Mouse (Mus musculus) embryonic facial prominence, embryonic 14.5 days (tissue): ENCODE measurements around the gene Ldb1. TPM values are rescaled to one million over a fixed set of nuclear protein-coding genes. Genes with fewer than 3 reads are reported as not detected.

ENCODE experiments used
- ATAC-seq: fragments of 200-750 bp; cut with Nextera tagmentation; 2 replicates; pipeline ENCODE4 v1.8.0; 2017; ENCODE audit warnings: low read depth, moderate number of reproducible peaks, moderate TSS enrichment
- DNase-seq: peaks from one replicate; pipeline ENCODE4 v3.0.0-alpha.2; 2015; ENCODE audit warnings: low spot score
- H3K27ac ChIP-seq: fragments of 300-500 bp; sonication (generic); replicated peaks from 2 replicates; pipeline ENCODE4 v1.5.1; 2014; ENCODE audit warnings: low read depth, mild to moderate bottlenecking, low read length, moderate library complexity
- H3K27me3 ChIP-seq: fragments of 300-500 bp; sonication (generic); replicated peaks from 2 replicates; pipeline ENCODE4 v1.6.1; 2014; ENCODE audit warnings: low read length; ENCODE audit not compliant: control insufficient read depth, insufficient read depth
- H3K36me3 ChIP-seq: fragments of 300-500 bp; sonication (generic); 2 replicates; pipeline ENCODE4 v1.6.1; 2014; ENCODE audit warnings: low read length, mixed read lengths; ENCODE audit not compliant: control insufficient read depth, insufficient read depth
- H3K4me1 ChIP-seq: fragments of 300-500 bp; sonication (generic); 2 replicates; pipeline ENCODE4 v1.6.1; 2014; ENCODE audit warnings: antibody characterized with exemption, low read length; ENCODE audit not compliant: control insufficient read depth, insufficient read depth
- H3K4me2 ChIP-seq: fragments of 300-500 bp; sonication (generic); 2 replicates; pipeline ENCODE4 v1.6.1; 2014; ENCODE audit warnings: low read depth, mild to moderate bottlenecking, low read length, moderate library complexity, mixed read lengths
- H3K4me3 ChIP-seq: fragments of 300-500 bp; sonication (generic); 2 replicates; pipeline ENCODE4 v1.5.1; 2014; ENCODE audit warnings: low read depth, mild to moderate bottlenecking, low read length
- H3K9ac ChIP-seq: fragments of 300-500 bp; sonication (generic); 2 replicates; pipeline ENCODE4 v1.6.1; 2014; ENCODE audit warnings: low read depth, mild to moderate bottlenecking, low read length, moderate library complexity, mixed read lengths
- H3K9me3 ChIP-seq: fragments of 300-500 bp; sonication (generic); 2 replicates; pipeline ENCODE4 v1.6.1; 2016; ENCODE audit warnings: low read length; ENCODE audit not compliant: control insufficient read depth
- WGBS: fragments of 180-500 bp; shearing (Covaris S2); extraction: QIAGEN DNeasy Blood & Tissue Kit; methylation state at CpG from one replicate; pipeline ENCODE4 v1.1.7; 2014; 5-methylcytosine and 5-hydroxymethylcytosine counted together
- polyA plus RNA-seq: library from polyadenylated mRNA; unstranded; fragments of >200 nt; fragmentation: Nextera tagmentation; extraction: Ambion mirVana; gene quantifications from 2 replicates; pipeline ENCODE4 v1.2.1, GENCODE M21; 2014

Ldb1 gene
- polyA plus RNA-seq, 1 experiment from 2014 or later = 80.6 TPM

- H3K9ac ChIP-seq = no peak overlapping the region
- H3K27ac ChIP-seq = no peak overlapping the region
- H3K4me3 ChIP-seq = no peak overlapping the region
- H3K36me3 ChIP-seq = no peaks in the 10 kb centered on the region
- ATAC-seq (no peak), DNase-seq (no peak)
- H3K4me2 ChIP-seq = no peak overlapping the region
- H3K27me3 ChIP-seq = no peaks in the 10 kb centered on the region
- peaks cover 13% of the 10 kb centered on the region for H3K4me1 ChIP-seq
- no peaks in the 10 kb centered on the region for H3K9me3 ChIP-seq
- 76% methylated on average over 2 of the region's 2 CpGs for WGBS
Measured at GRCm38 (mm10) chr19:46050462-46050861, 5.4 kb upstream of the Ldb1 start.

- Histone ChIP-seq H3K36me3 (no peaks in the 10 kb centered on the region), H3K4me2 (no peak overlapping the region), H3K27me3 (no peaks in the 10 kb centered on the region), H3K4me3 (no peak overlapping the region), H3K4me1 (peaks cover 14% of the 10 kb centered on the region), H3K9me3 (no peaks in the 10 kb centered on the region), H3K27ac (no peak overlapping the region), H3K9ac (no peak overlapping the region)
- no peak for DNase-seq
- ATAC-seq = no peak
- 67% methylated on average over 4 of the region's 4 CpGs for WGBS
Measured at GRCm38 (mm10) chr19:46049129-46049528, 4.1 kb upstream of the Ldb1 start.

- H3K4me3 ChIP-seq = no peak overlapping the region
- peaks cover 31% of the 10 kb centered on the region for H3K4me1 ChIP-seq
- DNase-seq (no peak), ATAC-seq (no peak)
- no peak overlapping the region for H3K27ac ChIP-seq
- no peaks in the 10 kb centered on the region for H3K9me3 ChIP-seq
- no peak overlapping the region for H3K4me2 ChIP-seq
- WGBS = 21% methylated on average over 2 of the region's 2 CpGs
- H3K36me3 ChIP-seq = no peaks in the 10 kb centered on the region
- H3K27me3 ChIP-seq = no peaks in the 10 kb centered on the region
- no peak overlapping the region for H3K9ac ChIP-seq
Measured at GRCm38 (mm10) chr19:46047426-46047825, 2.4 kb upstream of the Ldb1 start.

- peaks cover 35% of the 10 kb centered on the region for H3K4me1 ChIP-seq
- H3K27me3 ChIP-seq = no peaks in the 10 kb centered on the region
- H3K9me3 ChIP-seq = no peaks in the 10 kb centered on the region
- H3K4me2 ChIP-seq = peak overlapping the region; percentile 87
- 0 out of 2 replicates have a peak overlapping the region, but pooled peaks have one; percentile 98 for H3K4me3 ChIP-seq
- ATAC-seq (no peak), DNase-seq (peak; percentile 24)
- no peak overlapping the region; the same call in 1 of the 2 replicates for H3K9ac ChIP-seq
- H3K36me3 ChIP-seq = no peaks in the 10 kb centered on the region
- H3K27ac ChIP-seq = peak overlapping the region; percentile 99
- 3% methylated on average over 10 of the region's 10 CpGs for WGBS
Measured at GRCm38 (mm10) chr19:46046621-46047025, 1.6 kb upstream of the Ldb1 start.

GRCm38 (mm10) chr19:46045696-46046311, 790 bp upstream of the Ldb1 start:
- Histone ChIP-seq H3K4me2 (peak overlapping the region; percentile 87), H3K36me3 (no peaks in the 10 kb centered on the region), H3K27ac (peak overlapping the region; percentile 99), H3K27me3 (no peaks in the 10 kb centered on the region), H3K4me3 (peak overlapping the region; percentile 98), H3K4me1 (peaks cover 43% of the 10 kb centered on the region), H3K9me3 (no peaks in the 10 kb centered on the region), H3K9ac (peak overlapping the region; percentile 99)
- 0% methylated on average over 7 of the region's 7 CpGs for WGBS
- peak; percentile 34 for ATAC-seq
- DNase-seq = peak; percentile 91

GRCm38 (mm10) chr19:46044271-46044992, 582 bp downstream of the Ldb1 start, which contains the start of gene Pprc1:
Gene Pprc1 (plus strand): TSS chr19:46044886.
- H3K4me1 ChIP-seq = peaks cover 54% of the 10 kb centered on the region
- ATAC-seq (no peak), DNase-seq (peak; percentile 89)
- H3K27ac ChIP-seq = peak within 1 kb of the TSS; percentile 99
- H3K36me3 ChIP-seq = no peaks in the 10 kb centered on the region
- no peaks in the 10 kb centered on the region for H3K9me3 ChIP-seq
- peak within 1 kb of the TSS; percentile 98 for H3K4me3 ChIP-seq
- peak within 1 kb of the TSS; percentile 87 for H3K4me2 ChIP-seq
- under 1% methylated on average over 15 of the region's 34 CpGs for WGBS
- no peaks in the 10 kb centered on the region for H3K27me3 ChIP-seq
- H3K9ac ChIP-seq = peak within 1 kb of the TSS; percentile 99

- H3K4me1 ChIP-seq = peaks cover 54% of the 10 kb centered on the region
- DNase-seq = peak; percentile 53
- no peak for ATAC-seq
Measured at GRCm38 (mm10) chr19:46043380-46043779, 1.6 kb downstream of the Ldb1 start.

GRCm38 (mm10) chr19:46042476-46043011, 2.5 kb downstream of the Ldb1 start:
- Histone ChIP-seq H3K4me3 (peak overlapping the region; percentile 98), H3K9me3 (no peaks in the 10 kb centered on the region), H3K27me3 (no peaks in the 10 kb centered on the region), H3K4me2 (peak overlapping the region; percentile 87), H3K36me3 (no peaks in the 10 kb centered on the region), H3K4me1 (peaks cover 54% of the 10 kb centered on the region), H3K9ac (peak overlapping the region; percentile 49), H3K27ac (peak overlapping the region; percentile 99)
- DNase-seq = peak; percentile 85
- ATAC-seq = peak; percentile 13
- WGBS = 5% methylated on average over 5 of the region's 6 CpGs

More at GRCm38 (mm10) chr19:46043380-46043779, 1.6 kb downstream of the Ldb1 start:
- Histone ChIP-seq H3K4me2 (peak overlapping the region; percentile 87), H3K27me3 (no peaks in the 10 kb centered on the region), H3K36me3 (no peaks in the 10 kb centered on the region), H3K27ac (peak overlapping the region; percentile 99), H3K4me3 (peak overlapping the region; percentile 98), H3K9ac (peak overlapping the region; percentile 99), H3K9me3 (no peaks in the 10 kb centered on the region)
- WGBS = 52% methylated on average over 7 of the region's 7 CpGs
